Mouse (Mus musculus) forebrain, postnatal 0 days (tissue): ENCODE measurements around the gene Kirrel3. TPM values are rescaled to one million over a fixed set of nuclear protein-coding genes. Genes with fewer than 3 reads are reported as not detected.

Experiments
- ATAC-seq: fragments of 200-750 bp; cut with Nextera tagmentation; 2 replicates; pipeline ENCODE4 v1.8.0; 2017; ENCODE audit warnings: mild to moderate bottlenecking, moderate library complexity
- DNase-seq: peaks from one replicate; pipeline ENCODE4 v3.0.0-alpha.2; 2015
- H3K27ac ChIP-seq: fragments of 300-500 bp; sonication (generic); 2 replicates; pipeline ENCODE4 v1.5.1; 2014; ENCODE audit warnings: low read depth, mild to moderate bottlenecking, antibody characterized with exemption, low read length, moderate library complexity, mixed read lengths
- H3K27me3 ChIP-seq: fragments of 300-500 bp; sonication (generic); 2 replicates; pipeline ENCODE4 v1.6.1; 2014; ENCODE audit warnings: mild to moderate bottlenecking, low read length, mixed read lengths; ENCODE audit not compliant: insufficient read depth
- H3K36me3 ChIP-seq: fragments of 300-500 bp; sonication (generic); 2 replicates; pipeline ENCODE4 v1.6.1; 2014; ENCODE audit warnings: mild to moderate bottlenecking, moderate library complexity; ENCODE audit not compliant: insufficient read depth
- H3K4me1 ChIP-seq: fragments of 300-500 bp; sonication (generic); 2 replicates; pipeline ENCODE4 v1.6.1; 2014; ENCODE audit warnings: antibody characterized with exemption; ENCODE audit not compliant: insufficient read depth
- H3K4me2 ChIP-seq: fragments of 300-500 bp; sonication (generic); 2 replicates; pipeline ENCODE4 v1.6.1; 2014; ENCODE audit warnings: low read depth, mild to moderate bottlenecking, moderate library complexity
- H3K4me3 ChIP-seq: fragments of 300-500 bp; sonication (generic); 2 replicates; pipeline ENCODE4 v1.5.1; 2014; ENCODE audit warnings: low read depth, low read length, mixed read lengths
- H3K9ac ChIP-seq: fragments of 300-500 bp; sonication (generic); 2 replicates; pipeline ENCODE4 v1.6.1; 2014; ENCODE audit warnings: mild to moderate bottlenecking
- H3K9me3 ChIP-seq: fragments of 300-500 bp; sonication (generic); 2 replicates; pipeline ENCODE4 v1.6.1; 2016; ENCODE audit warnings: low read length
- CTCF ChIP-seq: sonication (generic); IDR thresholded peaks from 2 replicates; pipeline ENCODE4 v1.5.1; 2016; ENCODE audit warnings: antibody characterized with exemption, control low read depth, low read depth
- WGBS: fragments of 180-500 bp; shearing (Covaris S2); extraction: QIAGEN DNeasy Blood & Tissue Kit; methylation state at CpG from one replicate; pipeline ENCODE4 v1.1.7; 2014; 5-methylcytosine and 5-hydroxymethylcytosine counted together
- polyA plus RNA-seq: library from polyadenylated mRNA; unstranded; fragments of >200 nt; fragmentation: Nextera tagmentation; extraction: Ambion mirVana; gene quantifications from 2 replicates; pipeline ENCODE4 v1.2.1, GENCODE M21; 2015
- total RNA-seq: library from RNA; depleted of rRNA; stranded (reverse); fragments of >200 nt; gene quantifications from 2 replicates; pipeline ENCODE4 v1.2.3, GENCODE M21; 2014; rRNA removed

Kirrel3 gene
- total RNA-seq: 28.9 and 35.3 TPM in 2 replicates
- polyA plus RNA-seq: 41.1 and 57.6 TPM in 2 replicates

- Histone ChIP-seq H3K36me3 (no peaks in the 10 kb centered on the region), H3K27me3 (no peaks in the 10 kb centered on the region), H3K4me1 (peaks cover 9% of the 10 kb centered on the region; the same call in 1 of the 2 replicates), H3K4me2 (peak within 1 kb of the TSS; percentile 83), H3K27ac (peak within 1 kb of the TSS; percentile 85), H3K9ac (peak within 1 kb of the TSS; percentile 77), H3K9me3 (no peaks in the 10 kb centered on the region), H3K4me3 (peak within 1 kb of the TSS; percentile 49)
- 3% methylated on average over 35 of the region's 35 CpGs for WGBS
- TF ChIP-seq CTCF: peak; percentile 79
- ATAC-seq (peak; percentile 73), DNase-seq (peak; percentile 87)
These were observed at the start of gene Kirrel3 for GRCm38 (mm10) chr9:34485759-34486431. Kirrel3 (plus strand) TSS chr9:34485894.

- H3K36me3 ChIP-seq: no peaks in the 10 kb centered on the region
- H3K27me3 ChIP-seq: no peaks in the 10 kb centered on the region
- TF ChIP-seq CTCF: no peak
- H3K9ac ChIP-seq: no peak overlapping the region
- no peak overlapping the region for H3K27ac ChIP-seq
- H3K4me3 ChIP-seq: no peak overlapping the region
- peaks cover 4% of the 10 kb centered on the region; the same call in 1 of the 2 replicates for H3K4me1 ChIP-seq
- WGBS: 73% methylated on average over 4 of the region's 4 CpGs
- ATAC-seq (no peak), DNase-seq (no peak)
- H3K4me2 ChIP-seq: no peak overlapping the region
- no peaks in the 10 kb centered on the region for H3K9me3 ChIP-seq
These were observed 45.0 kb upstream of the Kirrel3 start for GRCm38 (mm10) chr9:34440721-34441120.

- TF ChIP-seq CTCF: no peak
- H3K36me3 ChIP-seq: no peaks in the 10 kb centered on the region
- DNase-seq (no peak), ATAC-seq (no peak)
- WGBS: 51% methylated on average over 4 of the region's 4 CpGs
- no peaks in the 10 kb centered on the region for H3K9me3 ChIP-seq
- no peak overlapping the region for H3K4me3 ChIP-seq
- no peaks in the 10 kb centered on the region for H3K27me3 ChIP-seq
- no peak overlapping the region for H3K27ac ChIP-seq
- H3K4me1 ChIP-seq: peaks cover 4% of the 10 kb centered on the region; the same call in 1 of the 2 replicates
- no peak overlapping the region for H3K4me2 ChIP-seq
- no peak overlapping the region for H3K9ac ChIP-seq
These were observed 41.7 kb upstream of the Kirrel3 start for GRCm38 (mm10) chr9:34443950-34444349.

- ATAC-seq (no peak), DNase-seq (no peak)
- WGBS: 44% methylated on average over 15 of the region's 15 CpGs
- H3K4me2 ChIP-seq: no peak overlapping the region
- peaks cover 4% of the 10 kb centered on the region; the same call in 1 of the 2 replicates for H3K4me1 ChIP-seq
- no peaks in the 10 kb centered on the region for H3K27me3 ChIP-seq
- no peak overlapping the region for H3K4me3 ChIP-seq
- no peak for TF ChIP-seq CTCF
- no peak overlapping the region for H3K9ac ChIP-seq
- H3K27ac ChIP-seq: no peak overlapping the region
- H3K36me3 ChIP-seq: no peaks in the 10 kb centered on the region
- no peaks in the 10 kb centered on the region for H3K9me3 ChIP-seq
These were observed 39.0 kb upstream of the Kirrel3 start for GRCm38 (mm10) chr9:34446497-34447350.

- DNase-seq (no peak), ATAC-seq (no peak)
- no peak overlapping the region for H3K9ac ChIP-seq
- peaks cover 4% of the 10 kb centered on the region; the same call in 1 of the 2 replicates for H3K4me1 ChIP-seq
- no peaks in the 10 kb centered on the region for H3K9me3 ChIP-seq
- no peaks in the 10 kb centered on the region for H3K27me3 ChIP-seq
- no peak overlapping the region for H3K4me2 ChIP-seq
- no peak overlapping the region for H3K4me3 ChIP-seq
- TF ChIP-seq CTCF: no peak
- no peak overlapping the region for H3K27ac ChIP-seq
- no peaks in the 10 kb centered on the region for H3K36me3 ChIP-seq
- 95% methylated on average over 2 of the region's 2 CpGs for WGBS
These were observed 38.0 kb upstream of the Kirrel3 start for GRCm38 (mm10) chr9:34447736-34448135.

- H3K36me3 ChIP-seq: no peaks in the 10 kb centered on the region
- WGBS: 83% methylated on average over 4 of the region's 4 CpGs
- TF ChIP-seq CTCF: no peak
These were observed 37.2 kb upstream of the Kirrel3 start for GRCm38 (mm10) chr9:34448467-34448866.

More at GRCm38 (mm10) chr9:34448467-34448866, 37.2 kb upstream of the Kirrel3 start:
- H3K9ac ChIP-seq: no peak overlapping the region
- no peak overlapping the region for H3K4me3 ChIP-seq
- no peak for DNase-seq
- H3K9me3 ChIP-seq: no peaks in the 10 kb centered on the region
- H3K4me1 ChIP-seq: peaks cover 4% of the 10 kb centered on the region; the same call in 1 of the 2 replicates
- no peaks in the 10 kb centered on the region for H3K27me3 ChIP-seq
- ATAC-seq: peak; percentile 23; the same call in 1 of the 2 replicates
- H3K27ac ChIP-seq: no peak overlapping the region
- H3K4me2 ChIP-seq: no peak overlapping the region
